Mouse (Mus musculus) limb, embryonic 10.5 days (tissue): Measurements from ENCODE around the gene Khdrbs1. TPM values are rescaled to one million over a fixed set of nuclear protein-coding genes. Genes with fewer than 3 reads are reported as not detected.
"Not testable (repeated sequence)": the region's sequence is repeated elsewhere in the genome, so short reads cannot be mapped to it uniquely, and the experiment has no call there.

ENCODE experiments used
- DNase-seq: peaks from one replicate; pipeline ENCODE4 v3.0.0-alpha.2; 2017; ENCODE audit warnings: low spot score
- H3K27ac ChIP-seq: fragments of 300-500 bp; sonication (generic); 2 replicates; pipeline ENCODE4 v1.5.1; 2016; ENCODE audit warnings: mild to moderate bottlenecking
- H3K27me3 ChIP-seq: fragments of 300-500 bp; sonication (generic); 2 replicates; pipeline ENCODE4 v1.6.1; 2016; ENCODE audit warnings: low read depth, mild to moderate bottlenecking; ENCODE audit not compliant: poor library complexity, severe bottlenecking
- H3K36me3 ChIP-seq: fragments of 300-500 bp; sonication (generic); 2 replicates; pipeline ENCODE4 v1.6.1; 2016; ENCODE audit warnings: mild to moderate bottlenecking, moderate library complexity
- H3K4me1 ChIP-seq: fragments of 300-500 bp; sonication (generic); 2 replicates; pipeline ENCODE4 v1.6.1; 2016
- H3K4me3 ChIP-seq: fragments of 300-500 bp; sonication (generic); 2 replicates; pipeline ENCODE4 v1.5.1; 2016; ENCODE audit warnings: mild to moderate bottlenecking, moderate library complexity
- H3K9me3 ChIP-seq: fragments of 300-500 bp; sonication (generic); replicated peaks from 2 replicates; pipeline ENCODE4 v1.6.1; 2016; ENCODE audit warnings: mild to moderate bottlenecking
- WGBS: fragments of 180-500 bp; shearing (Covaris S2); methylation state at CpG from one replicate; pipeline ENCODE4 v1.1.7; 2016; 5-methylcytosine and 5-hydroxymethylcytosine counted together
- polyA plus RNA-seq: library from polyadenylated mRNA; unstranded; fragments of >200 nt; fragmentation: Nextera tagmentation; extraction: Ambion mirVana; gene quantifications from 2 replicates; pipeline ENCODE4 v1.2.1, GENCODE M21; 2016

The Khdrbs1 gene
- polyA plus RNA-seq, 1 experiment from 2014 or later: 179 TPM

GRCm38 (mm10) chr4:129768742-129769141, 26.6 kb upstream of the Khdrbs1 start:
- H3K27me3 ChIP-seq, DNase-seq: not testable (repeated sequence)
- 75% methylated on average over 3 of the region's 3 CpGs for WGBS

GRCm38 (mm10) chr4:129767782-129768181, 25.7 kb upstream of the Khdrbs1 start:
- 91% methylated on average over 8 of the region's 8 CpGs for WGBS
- no peaks in the 10 kb centered on the region for H3K27me3 ChIP-seq

More at GRCm38 (mm10) chr4:129768742-129769141, 26.6 kb upstream of the Khdrbs1 start:
- not testable (repeated sequence) for H3K36me3 ChIP-seq, H3K9me3 ChIP-seq, H3K27ac ChIP-seq, H3K4me3 ChIP-seq
- peaks cover 31% of the 10 kb centered on the region for H3K4me1 ChIP-seq

GRCm38 (mm10) chr4:129765351-129765750, 23.2 kb upstream of the Khdrbs1 start:
- H3K27ac ChIP-seq: no peak overlapping the region
- H3K4me1 ChIP-seq: peaks cover under 1% of the 10 kb centered on the region
- H3K4me3 ChIP-seq: no peak overlapping the region
- no peak for DNase-seq
- H3K36me3 ChIP-seq: no peaks in the 10 kb centered on the region
- 93% methylated on average over 3 of the region's 3 CpGs for WGBS
- H3K9me3 ChIP-seq: no peaks in the 10 kb centered on the region
- no peaks in the 10 kb centered on the region for H3K27me3 ChIP-seq

More at GRCm38 (mm10) chr4:129767782-129768181, 25.7 kb upstream of the Khdrbs1 start:
- H3K36me3 ChIP-seq: no peaks in the 10 kb centered on the region
- no peaks in the 10 kb centered on the region for H3K9me3 ChIP-seq
- peaks cover 25% of the 10 kb centered on the region for H3K4me1 ChIP-seq
- no peak for DNase-seq
- no peak overlapping the region for H3K4me3 ChIP-seq
- no peak overlapping the region for H3K27ac ChIP-seq

GRCm38 (mm10) chr4:129762496-129762895, 20.4 kb upstream of the Khdrbs1 start:
- H3K4me3 ChIP-seq, H3K9me3 ChIP-seq, H3K36me3 ChIP-seq, H3K27me3 ChIP-seq, DNase-seq, H3K4me1 ChIP-seq, H3K27ac ChIP-seq: not testable (repeated sequence)
- WGBS: 82% methylated on average over 1 of the region's 1 CpGs

- Histone ChIP-seq H3K4me3 (no peak overlapping the region), H3K9me3 (no peaks in the 10 kb centered on the region), H3K36me3 (no peaks in the 10 kb centered on the region), H3K4me1 (peaks cover 5% of the 10 kb centered on the region; the same call in 1 of the 2 replicates), H3K27ac (no peak overlapping the region), H3K27me3 (no peaks in the 10 kb centered on the region)
- DNase-seq: no peak
- 91% methylated on average over 12 of the region's 12 CpGs for WGBS
Observed at GRCm38 (mm10) chr4:129761606-129762005, 19.5 kb upstream of the Khdrbs1 start.

- no peaks in the 10 kb centered on the region for H3K9me3 ChIP-seq
- peaks cover 19% of the 10 kb centered on the region for H3K4me1 ChIP-seq
- 79% methylated on average over 1 of the region's 1 CpGs for WGBS
- no peak overlapping the region for H3K4me3 ChIP-seq
- no peaks in the 10 kb centered on the region for H3K36me3 ChIP-seq
- H3K27ac ChIP-seq: no peak overlapping the region
- no peaks in the 10 kb centered on the region for H3K27me3 ChIP-seq
- no peak for DNase-seq
Observed at GRCm38 (mm10) chr4:129755455-129755854, 13.4 kb upstream of the Khdrbs1 start.

GRCm38 (mm10) chr4:129754742-129755141, 12.6 kb upstream of the Khdrbs1 start:
- no peak for DNase-seq
- Histone ChIP-seq H3K9me3 (no peaks in the 10 kb centered on the region), H3K4me3 (no peak overlapping the region), H3K27me3 (no peaks in the 10 kb centered on the region), H3K36me3 (no peaks in the 10 kb centered on the region), H3K4me1 (peaks cover 21% of the 10 kb centered on the region), H3K27ac (no peak overlapping the region)
- WGBS: 65% methylated on average over 3 of the region's 3 CpGs

- Histone ChIP-seq H3K4me3 (no peak overlapping the region), H3K9me3 (no peaks in the 10 kb centered on the region), H3K27me3 (no peaks in the 10 kb centered on the region), H3K4me1 (peaks cover 21% of the 10 kb centered on the region), H3K27ac (no peak overlapping the region), H3K36me3 (no peaks in the 10 kb centered on the region)
- no peak for DNase-seq
- WGBS: 22% methylated on average over 5 of the region's 5 CpGs
Observed at GRCm38 (mm10) chr4:129750430-129750829, 8.3 kb upstream of the Khdrbs1 start.

- Histone ChIP-seq H3K4me1 (peaks cover 26% of the 10 kb centered on the region), H3K9me3 (no peaks in the 10 kb centered on the region), H3K4me3 (no peak overlapping the region), H3K27ac (no peak overlapping the region), H3K36me3 (no peaks in the 10 kb centered on the region), H3K27me3 (no peaks in the 10 kb centered on the region)
- DNase-seq: no peak
- WGBS: 72% methylated on average over 3 of the region's 3 CpGs
Observed at GRCm38 (mm10) chr4:129746591-129746990, 4.5 kb upstream of the Khdrbs1 start.

GRCm38 (mm10) chr4:129746106-129746505, 4.0 kb upstream of the Khdrbs1 start:
- DNase-seq: no peak
- no peaks in the 10 kb centered on the region for H3K9me3 ChIP-seq
- H3K4me1 ChIP-seq: peaks cover 26% of the 10 kb centered on the region
- no peak overlapping the region for H3K4me3 ChIP-seq
- no peak overlapping the region for H3K27ac ChIP-seq
- H3K27me3 ChIP-seq: no peaks in the 10 kb centered on the region
- H3K36me3 ChIP-seq: no peaks in the 10 kb centered on the region
- WGBS: 76% methylated on average over 1 of the region's 1 CpGs

GRCm38 (mm10) chr4:129743494-129743893, 1.4 kb upstream of the Khdrbs1 start:
- no peak for DNase-seq
- H3K4me3 ChIP-seq: peak overlapping the region; percentile 93
- H3K9me3 ChIP-seq: no peaks in the 10 kb centered on the region
- 37% methylated on average over 2 of the region's 2 CpGs for WGBS
- H3K36me3 ChIP-seq: peaks cover 16% of the 10 kb centered on the region
- H3K27ac ChIP-seq: peak overlapping the region; percentile 100
- peaks cover 22% of the 10 kb centered on the region for H3K4me1 ChIP-seq
- H3K27me3 ChIP-seq: no peaks in the 10 kb centered on the region

GRCm38 (mm10) chr4:129743010-129743390, 897 bp upstream of the Khdrbs1 start:
- Histone ChIP-seq H3K27me3 (no peaks in the 10 kb centered on the region), H3K36me3 (peaks cover 19% of the 10 kb centered on the region), H3K9me3 (no peaks in the 10 kb centered on the region), H3K27ac (peak overlapping the region; percentile 100), H3K4me1 (peaks cover 22% of the 10 kb centered on the region), H3K4me3 (peak overlapping the region; percentile 93)
- 8% methylated on average over 7 of the region's 7 CpGs for WGBS
- no peak for DNase-seq

GRCm38 (mm10) chr4:129741974-129742231, 200 bp downstream of the Khdrbs1 start:
- no peaks in the 10 kb centered on the region for H3K27me3 ChIP-seq
- H3K27ac ChIP-seq: peak overlapping the region; percentile 100
- no peak for DNase-seq
- peaks cover 22% of the 10 kb centered on the region for H3K4me1 ChIP-seq
- H3K4me3 ChIP-seq: peak overlapping the region; percentile 93
- H3K36me3 ChIP-seq: peaks cover 28% of the 10 kb centered on the region
- WGBS: under 1% methylated on average over 34 of the region's 34 CpGs
- no peaks in the 10 kb centered on the region for H3K9me3 ChIP-seq

- Histone ChIP-seq H3K27me3 (no peaks in the 10 kb centered on the region), H3K36me3 (peaks cover 33% of the 10 kb centered on the region), H3K4me3 (peak overlapping the region; percentile 93), H3K4me1 (peaks cover 22% of the 10 kb centered on the region), H3K9me3 (no peaks in the 10 kb centered on the region), H3K27ac (peak overlapping the region; percentile 100)
- peak; percentile 77 for DNase-seq
- under 1% methylated on average over 62 of the region's 62 CpGs for WGBS
Observed at GRCm38 (mm10) chr4:129741251-129741973, 691 bp downstream of the Khdrbs1 start.
